Mouse (Mus musculus): ENCODE data around the gene Arf4. TPM values are rescaled to one million over a fixed set of nuclear protein-coding genes. Genes with fewer than 3 reads are reported as not detected.

Arf4 gene
- polyA plus RNA-seq, 1 experiment, result 128 TPM

GRCm38 (mm10) chr14:26595695-26596365 is 42.0 kb upstream of the Arf4 start:
- Histone ChIP-seq H3K4me2 (ENCODE audit: low read depth) (no peak overlapping the region), H3K4me3 (no peak overlapping the region), H3K27me3 (ENCODE audit: control insufficient read depth, insufficient read depth, insufficient read length) (no peaks in the 10 kb centered on the region), H3K36me3 (ENCODE audit: control insufficient read depth, insufficient read depth) (peaks cover 21% of the 10 kb centered on the region), H3K79me2 (ENCODE audit: control insufficient read depth, insufficient read depth) (no peaks in the 10 kb centered on the region), H3ac (ENCODE audit: control insufficient read depth, insufficient read length) (no peak overlapping the region)
- TF ChIP-seq POLR2A (IDR thresholded peaks at IDR 0.05; ENCODE audit: insufficient read length, low read depth) (no peak), MAX (IDR thresholded peaks at IDR 0.05; ENCODE audit: low read depth) (no peak), E2F4 (IDR thresholded peaks at IDR 0.05; ENCODE audit: insufficient read depth) (no peak), REST (IDR thresholded peaks at IDR 0.05; ENCODE audit: insufficient read depth, insufficient read length) (no peak), TCF3 (IDR thresholded peaks at IDR 0.05; ENCODE audit: insufficient read length, low read depth) (no peak), USF1 (IDR thresholded peaks at IDR 0.05; ENCODE audit: low read depth) (no peak), TCF12 (IDR thresholded peaks at IDR 0.05; ENCODE audit: insufficient read depth, poor library complexity, severe bottlenecking) (no peak), CEBPB (IDR thresholded peaks at IDR 0.05; ENCODE audit: insufficient read depth, poor library complexity, severe bottlenecking) (no peak), MYOD1 (IDR thresholded peaks at IDR 0.05; ENCODE audit: control insufficient read depth in 1 of 3, insufficient read length in 2 of 3, low read depth in 2 of 3) (no peak), SRF (IDR thresholded peaks at IDR 0.05; ENCODE audit: control insufficient read depth, insufficient read length, low read depth) (no peak), POLR2AphosphoS2 (IDR thresholded peaks at IDR 0.05; ENCODE audit: insufficient read length, low read depth) (no peak), MYOG (IDR thresholded peaks at IDR 0.05; ENCODE audit: control insufficient read depth in 1 of 3, insufficient read depth in 1 of 3, insufficient read length in 2 of 3, low read depth in 2 of 3) (no peak)

- TF ChIP-seq USF1 (IDR thresholded peaks at IDR 0.05; ENCODE audit: low read depth) (no peak), MAX (IDR thresholded peaks at IDR 0.05; ENCODE audit: low read depth) (no peak), REST (IDR thresholded peaks at IDR 0.05; ENCODE audit: insufficient read depth, insufficient read length) (no peak), TCF3 (IDR thresholded peaks at IDR 0.05; ENCODE audit: insufficient read length, low read depth) (no peak), TCF12 (IDR thresholded peaks at IDR 0.05; ENCODE audit: insufficient read depth, poor library complexity, severe bottlenecking) (no peak), MYOD1 (IDR thresholded peaks at IDR 0.05; ENCODE audit: control insufficient read depth in 1 of 3, insufficient read length in 2 of 3, low read depth in 2 of 3) (no peak), E2F4 (IDR thresholded peaks at IDR 0.05; ENCODE audit: insufficient read depth) (no peak), MYOG (IDR thresholded peaks at IDR 0.05; ENCODE audit: control insufficient read depth in 1 of 3, insufficient read depth in 1 of 3, insufficient read length in 2 of 3, low read depth in 2 of 3) (no peak), POLR2AphosphoS2 (IDR thresholded peaks at IDR 0.05; ENCODE audit: insufficient read length, low read depth) (no peak), SRF (IDR thresholded peaks at IDR 0.05; ENCODE audit: control insufficient read depth, insufficient read length, low read depth) (no peak), CEBPB (IDR thresholded peaks at IDR 0.05; ENCODE audit: insufficient read depth, poor library complexity, severe bottlenecking) (no peak), POLR2A (IDR thresholded peaks at IDR 0.05; ENCODE audit: insufficient read length, low read depth) (no peak)
- Histone ChIP-seq H3K4me2 (ENCODE audit: low read depth) (no peak overlapping the region), H3K79me2 (ENCODE audit: control insufficient read depth, insufficient read depth) (no peaks in the 10 kb centered on the region), H3K4me3 (no peak overlapping the region), H3K36me3 (ENCODE audit: control insufficient read depth, insufficient read depth) (peaks cover 48% of the 10 kb centered on the region), H3K27me3 (ENCODE audit: control insufficient read depth, insufficient read depth, insufficient read length) (no peaks in the 10 kb centered on the region), H3ac (ENCODE audit: control insufficient read depth, insufficient read length) (no peak overlapping the region)
These were observed 32.5 kb upstream of the Arf4 start for GRCm38 (mm10) chr14:26605354-26605753.

- TF ChIP-seq REST (IDR thresholded peaks at IDR 0.05; ENCODE audit: insufficient read depth, insufficient read length), result no peak
- no peak for TF ChIP-seq POLR2A (IDR thresholded peaks at IDR 0.05; ENCODE audit: insufficient read length, low read depth)
- no peak for TF ChIP-seq USF1 (IDR thresholded peaks at IDR 0.05; ENCODE audit: low read depth)
- no peak for TF ChIP-seq CEBPB (IDR thresholded peaks at IDR 0.05; ENCODE audit: insufficient read depth, poor library complexity, severe bottlenecking)
- no peak for TF ChIP-seq TCF3 (IDR thresholded peaks at IDR 0.05; ENCODE audit: insufficient read length, low read depth)
- no peak for TF ChIP-seq MYOG (IDR thresholded peaks at IDR 0.05; ENCODE audit: control insufficient read depth in 1 of 3, insufficient read depth in 1 of 3, insufficient read length in 2 of 3, low read depth in 2 of 3)
- no peak for TF ChIP-seq MAX (IDR thresholded peaks at IDR 0.05; ENCODE audit: low read depth)
- TF ChIP-seq POLR2AphosphoS2 (IDR thresholded peaks at IDR 0.05; ENCODE audit: insufficient read length, low read depth), result no peak
- no peak for TF ChIP-seq E2F4 (IDR thresholded peaks at IDR 0.05; ENCODE audit: insufficient read depth)
- TF ChIP-seq MYOD1 (IDR thresholded peaks at IDR 0.05; ENCODE audit: control insufficient read depth in 1 of 3, insufficient read length in 2 of 3, low read depth in 2 of 3), result no peak
- no peak for TF ChIP-seq TCF12 (IDR thresholded peaks at IDR 0.05; ENCODE audit: insufficient read depth, poor library complexity, severe bottlenecking)
- no peak for TF ChIP-seq SRF (IDR thresholded peaks at IDR 0.05; ENCODE audit: control insufficient read depth, insufficient read length, low read depth)
- Histone ChIP-seq H3ac (ENCODE audit: control insufficient read depth, insufficient read length) (no peak overlapping the region), H3K4me2 (ENCODE audit: low read depth) (no peak overlapping the region), H3K36me3 (ENCODE audit: control insufficient read depth, insufficient read depth) (peaks cover 61% of the 10 kb centered on the region), H3K4me3 (no peak overlapping the region), H3K27me3 (ENCODE audit: control insufficient read depth, insufficient read depth, insufficient read length) (no peaks in the 10 kb centered on the region), H3K79me2 (ENCODE audit: control insufficient read depth, insufficient read depth) (no peaks in the 10 kb centered on the region)
These were observed 28.2 kb upstream of the Arf4 start for GRCm38 (mm10) chr14:26609674-26610073.

GRCm38 (mm10) chr14:26610689-26611088 is 27.2 kb upstream of the Arf4 start:
- H3K36me3 ChIP-seq (ENCODE audit: control insufficient read depth, insufficient read depth), result peaks cover 53% of the 10 kb centered on the region
- no peak overlapping the region for H3K4me2 ChIP-seq (ENCODE audit: low read depth)
- H3K79me2 ChIP-seq (ENCODE audit: control insufficient read depth, insufficient read depth), result no peaks in the 10 kb centered on the region
- H3ac ChIP-seq (ENCODE audit: control insufficient read depth, insufficient read length), result no peak overlapping the region
- H3K27me3 ChIP-seq (ENCODE audit: control insufficient read depth, insufficient read depth, insufficient read length), result no peaks in the 10 kb centered on the region
- TF ChIP-seq MAX (IDR thresholded peaks at IDR 0.05; ENCODE audit: low read depth), result no peak
- TF ChIP-seq POLR2A (IDR thresholded peaks at IDR 0.05; ENCODE audit: insufficient read length, low read depth), result no peak
- no peak for TF ChIP-seq CEBPB (IDR thresholded peaks at IDR 0.05; ENCODE audit: insufficient read depth, poor library complexity, severe bottlenecking)
- no peak for TF ChIP-seq MYOD1 (IDR thresholded peaks at IDR 0.05; ENCODE audit: control insufficient read depth in 1 of 3, insufficient read length in 2 of 3, low read depth in 2 of 3)
- no peak for TF ChIP-seq TCF3 (IDR thresholded peaks at IDR 0.05; ENCODE audit: insufficient read length, low read depth)
- TF ChIP-seq POLR2AphosphoS2 (IDR thresholded peaks at IDR 0.05; ENCODE audit: insufficient read length, low read depth), result no peak
- no peak for TF ChIP-seq REST (IDR thresholded peaks at IDR 0.05; ENCODE audit: insufficient read depth, insufficient read length)
- TF ChIP-seq SRF (IDR thresholded peaks at IDR 0.05; ENCODE audit: control insufficient read depth, insufficient read length, low read depth), result no peak
- TF ChIP-seq MYOG (IDR thresholded peaks at IDR 0.05; ENCODE audit: control insufficient read depth in 1 of 3, insufficient read depth in 1 of 3, insufficient read length in 2 of 3, low read depth in 2 of 3), result no peak
- TF ChIP-seq E2F4 (IDR thresholded peaks at IDR 0.05; ENCODE audit: insufficient read depth), result no peak
- TF ChIP-seq USF1 (IDR thresholded peaks at IDR 0.05; ENCODE audit: low read depth), result no peak
- no peak for TF ChIP-seq TCF12 (IDR thresholded peaks at IDR 0.05; ENCODE audit: insufficient read depth, poor library complexity, severe bottlenecking)
- H3K4me3 ChIP-seq, result no peak overlapping the region

All from myocyte (in vitro differentiated cells).